Mouse (Mus musculus) small intestine, adult 2 months (tissue): ENCODE results near the gene Fhdc1.

Experiments used
- CTCF ChIP-seq: fragments of 200-500 bp; IDR thresholded peaks from 2 replicates; pipeline ENCODE4 v1.5.1; 2012; ENCODE audit warnings: low read depth, mild to moderate bottlenecking, control low read depth, inconsistent platforms, low read length, moderate library complexity, mixed read lengths; ENCODE audit not compliant: insufficient replicate concordance, insufficient read length; ENCODE audit errors: extremely low read depth
- POLR2A ChIP-seq: fragments of 200-500 bp; IDR thresholded peaks from 2 replicates; pipeline ENCODE4 v1.6.1; 2012; ENCODE audit warnings: low read depth, mild to moderate bottlenecking, control low read depth, inconsistent platforms, low read length, moderate library complexity

DNA sequence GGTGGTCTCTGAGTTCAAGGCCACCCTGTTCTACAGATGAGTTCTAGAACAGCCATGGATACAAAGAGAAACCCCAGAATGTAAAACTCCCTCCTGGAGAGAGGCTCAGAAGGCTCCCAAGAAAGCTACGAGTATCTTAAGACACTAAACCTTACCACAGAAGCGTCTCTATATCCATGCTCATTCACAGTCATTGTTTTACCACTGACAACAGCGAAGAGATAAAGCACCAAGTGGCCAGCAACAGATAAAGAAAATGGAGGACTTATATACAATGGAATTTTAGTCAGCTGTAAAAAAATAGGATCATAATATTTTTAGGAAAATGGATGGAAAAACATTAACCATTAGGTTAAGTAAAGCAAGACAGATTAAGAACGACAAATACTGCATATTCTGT lies 25.0 kb upstream of the Fhdc1 start:
- TF ChIP-seq CTCF (no peak), POLR2A (no peak)
